Mouse (Mus musculus): Measurements from ENCODE around the gene Pde4d.

Pde4d gene

GRCm38 (mm10) chr13:109231848-109232460, 782.2 kb downstream of the Pde4d start:
- DNase-seq (ENCODE audit: low read depth, low spot score) = no peak

- DNase-seq (ENCODE audit: low read depth, low spot score) = no peak
These were observed 782.8 kb downstream of the Pde4d start for GRCm38 (mm10) chr13:109232531-109232930.

- DNase-seq (ENCODE audit: low read depth, low spot score) = peak; percentile 39
These were observed 784.3 kb downstream of the Pde4d start for GRCm38 (mm10) chr13:109233911-109234613.

- DNase-seq (ENCODE audit: low read depth, low spot score) = peak; percentile 65
These were observed 786.3 kb downstream of the Pde4d start for GRCm38 (mm10) chr13:109236047-109236446.

GRCm38 (mm10) chr13:109238670-109239069, 788.9 kb downstream of the Pde4d start:
- no peak for DNase-seq (ENCODE audit: low read depth, low spot score)

GRCm38 (mm10) chr13:109239296-109239695, 789.5 kb downstream of the Pde4d start:
- DNase-seq (ENCODE audit: low read depth, low spot score) = no peak

- DNase-seq (ENCODE audit: low read depth, low spot score) = no peak
These were observed 792.8 kb downstream of the Pde4d start for GRCm38 (mm10) chr13:109242456-109243050.

- no peak for DNase-seq (ENCODE audit: low read depth, low spot score)
These were observed 793.4 kb downstream of the Pde4d start for GRCm38 (mm10) chr13:109243160-109243559.

- DNase-seq (ENCODE audit: low read depth, low spot score) = no peak
These were observed 797.3 kb downstream of the Pde4d start for GRCm38 (mm10) chr13:109247061-109247460.

GRCm38 (mm10) chr13:109249315-109249714, 799.6 kb downstream of the Pde4d start:
- no peak for DNase-seq (ENCODE audit: low read depth, low spot score)

- no peak for DNase-seq (ENCODE audit: low read depth, low spot score)
These were observed 805.9 kb downstream of the Pde4d start for GRCm38 (mm10) chr13:109255634-109256033.

GRCm38 (mm10) chr13:109260220-109260795, 810.6 kb downstream of the Pde4d start:
- no peak for DNase-seq (ENCODE audit: low read depth, low spot score)

- DNase-seq (ENCODE audit: low read depth, low spot score) = no peak
These were observed 811.2 kb downstream of the Pde4d start for GRCm38 (mm10) chr13:109260796-109261516.

GRCm38 (mm10) chr13:109261642-109262220, 812.0 kb downstream of the Pde4d start:
- no peak for DNase-seq (ENCODE audit: low read depth, low spot score)

- no peak for DNase-seq (ENCODE audit: low read depth, low spot score)
These were observed 812.8 kb downstream of the Pde4d start for GRCm38 (mm10) chr13:109262501-109262900.

GRCm38 (mm10) chr13:109263833-109264232, 814.1 kb downstream of the Pde4d start:
- DNase-seq (ENCODE audit: low read depth, low spot score) = no peak

GRCm38 (mm10) chr13:109268253-109268652, 818.5 kb downstream of the Pde4d start:
- DNase-seq (ENCODE audit: low read depth, low spot score) = no peak

- no peak for DNase-seq (ENCODE audit: low read depth, low spot score)
These were observed 819.0 kb downstream of the Pde4d start for GRCm38 (mm10) chr13:109268659-109269322.

GRCm38 (mm10) chr13:109274869-109275268, 825.1 kb downstream of the Pde4d start:
- DNase-seq (ENCODE audit: low read depth, low spot score) = no peak

GRCm38 (mm10) chr13:109277792-109278191, 828.0 kb downstream of the Pde4d start:
- no peak for DNase-seq (ENCODE audit: low read depth, low spot score)

- peak; percentile 64 for DNase-seq (ENCODE audit: low read depth, low spot score)
These were observed 828.8 kb downstream of the Pde4d start for GRCm38 (mm10) chr13:109278504-109278912.

Data from telencephalon, adult 2 months (tissue).